Mouse (Mus musculus) layer of hippocampus, postnatal 25 days (tissue): ENCODE measurements around the gene Ssna1. TPM values are rescaled to one million over a fixed set of nuclear protein-coding genes. Genes with fewer than 3 reads are reported as not detected.
A peak's percentile ranks its signal among the peaks of the same experiment; 100 is the strongest.

Source experiments
- DNase-seq, 2 experiments: peaks; one replicate each; pipeline ENCODE4 v3.0.0; 2022; ENCODE audit warnings: mixed read lengths in 2 of 2, low spot score in 1 of 2; ENCODE audit errors: extremely low spot score in 1 of 2
- total RNA-seq, 2 experiments: library from RNA; stranded (reverse); gene quantifications; 2 replicates each; pipeline ENCODE4 v1.2.3; 2021

Gene Ssna1
- 10 to 100 TPM; 69.2 to 71.6 TPM for total RNA-seq

DNA sequence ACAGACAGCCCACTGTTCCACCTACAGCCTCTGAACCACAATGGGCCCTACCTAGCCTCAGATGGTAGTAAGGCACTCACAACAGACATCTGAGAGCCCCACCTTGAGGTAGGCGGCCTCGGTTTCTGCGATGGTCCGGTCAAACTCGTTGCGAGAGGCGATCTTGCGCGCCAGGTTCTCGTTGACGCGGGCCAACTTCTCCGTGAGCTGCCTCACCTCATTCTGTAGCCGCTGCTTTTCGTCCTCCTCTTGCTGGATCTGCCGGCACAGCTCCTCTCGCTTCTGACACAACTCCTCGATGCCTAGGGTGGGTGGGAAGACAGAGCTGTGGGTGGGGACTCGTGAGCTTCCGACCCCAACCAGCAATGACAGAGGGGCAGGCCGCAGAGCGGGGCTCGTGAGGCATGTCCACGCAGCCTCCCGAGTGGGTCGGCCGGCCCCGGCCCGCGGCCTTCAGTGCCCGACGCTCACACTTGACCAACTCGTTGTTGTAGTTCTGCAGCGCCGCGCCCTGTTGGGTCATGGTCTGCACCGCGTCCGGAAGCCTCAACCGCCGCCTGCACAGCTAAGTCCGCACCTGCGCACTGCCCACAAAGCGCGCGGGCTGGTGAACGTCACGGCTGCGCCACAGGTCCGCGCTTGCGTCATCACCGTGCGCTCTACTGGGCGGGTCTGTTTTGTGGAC, at the start of gene Ssna1, which contains the start of gene Anapc2:
Ssna1 (minus strand) TSS at position 612 of the 685 bp plus-strand sequence.
Anapc2 (plus strand) TSS at position 652 of the 685 bp plus-strand sequence.
- peak; percentile 96 to 98 for DNase-seq

DNA sequence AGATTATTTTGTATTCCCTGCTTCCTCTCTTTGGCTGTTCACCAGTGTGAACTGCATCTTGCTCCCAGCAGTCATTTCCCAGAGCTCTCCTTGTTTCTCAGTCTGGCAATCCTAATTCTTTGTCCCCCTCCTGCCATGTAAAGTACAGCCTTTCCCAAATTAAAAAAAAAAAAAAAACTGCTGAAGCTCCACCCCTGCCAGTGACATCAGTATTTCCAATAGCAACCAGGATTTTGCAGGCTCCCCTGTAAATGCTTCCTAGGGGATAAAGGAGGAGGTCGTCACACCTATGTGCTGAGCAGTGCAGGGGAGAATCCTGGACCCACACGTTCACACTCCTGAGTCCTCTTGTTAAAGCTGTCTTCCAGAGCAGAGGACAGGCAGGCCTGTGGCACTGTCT, 47.8 kb upstream of the Ssna1 start:
- DNase-seq, result no peak

DNA sequence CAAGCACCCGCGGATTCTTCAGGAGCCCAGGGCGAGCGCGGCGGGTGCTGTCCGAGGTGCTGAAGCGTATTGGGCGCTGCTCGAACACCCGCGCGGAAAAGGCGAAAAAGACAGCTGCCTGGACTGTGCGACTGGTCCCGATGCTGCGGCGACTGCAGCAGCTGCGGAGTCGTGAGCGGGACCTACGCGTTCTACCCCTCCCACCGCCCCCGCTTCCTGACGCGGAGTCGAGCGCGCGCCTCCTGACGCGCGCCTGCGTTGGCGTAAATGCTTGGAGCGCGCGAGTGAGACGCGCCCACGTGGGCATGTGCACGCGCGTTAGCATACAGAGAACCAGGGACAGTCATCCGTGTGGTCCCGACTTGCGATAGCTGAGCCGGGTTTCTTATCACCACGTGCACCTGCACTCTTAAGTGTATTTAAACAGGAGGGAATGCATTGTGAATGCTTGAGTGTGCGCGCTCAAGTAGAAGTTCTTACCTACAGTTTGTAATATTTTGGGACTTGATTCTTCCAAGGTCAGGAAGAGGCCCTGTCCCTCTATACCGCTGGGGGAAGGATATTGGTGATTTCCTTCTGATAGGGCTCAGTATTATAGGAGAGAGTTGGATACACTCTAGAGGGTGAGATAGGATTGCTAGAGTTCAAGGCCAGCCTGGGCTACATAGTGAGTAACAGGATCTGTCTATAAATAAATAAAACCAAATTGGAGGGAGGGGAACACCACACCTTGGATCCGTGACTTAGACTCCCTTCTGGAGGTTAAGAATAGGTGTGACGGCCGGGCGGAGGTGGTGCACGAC, 46.9 kb upstream of the Ssna1 start, which contains the start of gene Grin1:
Grin1 (minus strand) TSS at position 217 of the 803 bp plus-strand sequence.
- DNase-seq, result peak; percentile 76 to 81

DNA sequence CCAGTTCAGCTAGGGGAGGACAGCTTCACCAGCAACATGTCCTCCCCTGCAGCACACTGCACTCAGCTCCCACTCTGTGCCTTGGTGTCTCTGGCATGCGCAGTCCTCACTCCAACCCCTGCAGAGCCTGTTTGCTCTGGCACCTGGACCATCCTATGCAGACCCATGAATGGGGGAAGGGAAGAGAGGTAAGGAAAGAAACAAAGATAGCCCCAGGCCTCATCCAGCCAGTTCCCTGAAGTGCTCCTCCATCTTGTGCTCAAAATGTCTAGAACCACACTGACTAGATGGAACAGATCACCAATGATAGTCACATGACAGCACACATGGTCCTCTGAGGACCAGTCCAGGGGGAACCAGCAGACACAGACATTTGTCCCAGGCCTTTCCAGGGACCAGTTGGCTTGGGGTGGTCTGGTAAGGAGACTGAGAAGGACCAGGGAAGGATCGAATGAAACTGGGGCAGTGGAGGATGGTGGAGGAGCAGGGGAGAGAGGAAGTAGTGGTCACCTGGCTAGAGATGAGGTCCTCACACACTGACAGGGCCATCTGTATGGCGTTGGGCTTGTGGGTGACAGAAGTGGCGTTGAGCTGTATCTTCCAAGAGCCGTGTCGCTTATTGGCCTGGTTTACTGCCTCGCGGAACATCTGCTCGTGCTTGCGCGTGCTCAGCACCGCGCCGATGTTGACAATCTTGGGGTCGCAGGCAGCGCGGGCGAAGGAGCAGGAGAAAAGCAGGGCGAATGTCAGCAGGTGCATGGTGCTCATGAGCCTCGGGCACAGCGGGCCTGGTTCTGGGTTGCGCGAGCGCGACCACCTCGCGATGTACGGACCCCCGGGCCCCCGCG, 46.1 kb upstream of the Ssna1 start:
- no peak for DNase-seq

- DNase-seq, result no peak
These were observed 39.3 kb upstream of the Ssna1 start for GRCm38 (mm10) chr2:25311491-25311891.

GRCm38 (mm10) chr2:25310969-25311368, 38.7 kb upstream of the Ssna1 start:
- no peak for DNase-seq

DNA sequence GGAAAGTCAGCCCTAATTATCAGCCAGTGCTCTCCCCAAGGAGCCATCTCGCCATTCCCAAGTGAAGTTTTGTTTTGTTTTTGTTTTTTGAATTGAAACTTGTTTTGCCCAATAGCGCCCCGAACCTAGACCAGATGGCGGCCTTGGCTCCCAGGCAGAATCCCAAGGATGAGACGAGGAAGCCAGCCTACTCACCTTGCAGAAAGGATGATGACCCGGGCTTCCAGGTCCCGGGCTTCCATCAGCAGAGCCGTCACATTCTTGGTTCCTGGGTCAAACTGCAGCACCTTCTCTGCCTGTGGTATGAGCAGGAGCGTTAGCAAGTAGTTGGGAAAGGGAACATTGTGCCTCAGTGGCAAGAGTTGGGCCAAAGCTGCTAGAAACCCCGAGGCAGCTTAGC, 37.9 kb upstream of the Ssna1 start:
- no peak for DNase-seq

GRCm38 (mm10) chr2:25305587-25306359, 33.5 kb upstream of the Ssna1 start:
- no peak for DNase-seq

GRCm38 (mm10) chr2:25304657-25305541, 32.7 kb upstream of the Ssna1 start:
- DNase-seq, result no peak

GRCm38 (mm10) chr2:25303931-25304656, 31.9 kb upstream of the Ssna1 start:
- no peak for DNase-seq

DNA sequence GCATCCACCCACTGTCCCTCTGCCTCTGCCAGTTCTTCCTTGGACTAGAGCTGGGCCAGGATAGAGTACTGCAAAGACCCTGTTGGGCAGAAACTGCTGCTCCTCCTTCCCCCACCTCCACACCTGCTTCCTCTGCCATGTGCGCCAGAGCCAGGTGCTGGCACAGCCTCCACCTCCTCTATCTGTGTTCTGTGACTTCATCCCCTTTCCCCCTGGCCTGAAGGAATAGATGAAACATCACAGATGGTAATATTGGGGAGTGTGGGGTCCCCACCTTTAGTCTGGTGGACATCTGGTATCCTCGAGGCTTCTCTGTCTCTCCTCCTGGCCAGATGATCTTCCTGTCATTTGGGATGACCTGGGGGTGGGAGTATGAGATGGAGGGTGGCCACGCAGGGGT, 31.2 kb upstream of the Ssna1 start:
- no peak for DNase-seq

DNA sequence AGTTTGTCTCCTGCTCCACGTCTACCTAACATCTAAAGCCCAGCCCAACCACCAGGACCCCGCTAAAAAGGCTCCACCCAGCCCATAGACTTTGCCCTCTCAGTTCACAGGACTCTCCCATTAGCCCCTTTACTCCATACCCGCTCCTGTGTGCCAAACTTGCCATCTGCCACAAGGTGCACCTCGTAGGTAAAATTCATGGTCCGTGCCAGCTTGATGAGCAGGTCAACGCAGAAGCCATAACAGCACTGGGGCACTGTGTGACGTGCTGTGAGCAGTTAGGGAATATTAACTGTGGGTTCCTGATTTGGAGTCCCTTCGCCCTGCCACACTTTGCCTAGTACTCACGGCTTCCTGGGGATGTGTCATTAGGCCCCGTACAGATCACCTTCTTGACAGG, 25.8 kb upstream of the Ssna1 start:
- DNase-seq, result no peak

DNA sequence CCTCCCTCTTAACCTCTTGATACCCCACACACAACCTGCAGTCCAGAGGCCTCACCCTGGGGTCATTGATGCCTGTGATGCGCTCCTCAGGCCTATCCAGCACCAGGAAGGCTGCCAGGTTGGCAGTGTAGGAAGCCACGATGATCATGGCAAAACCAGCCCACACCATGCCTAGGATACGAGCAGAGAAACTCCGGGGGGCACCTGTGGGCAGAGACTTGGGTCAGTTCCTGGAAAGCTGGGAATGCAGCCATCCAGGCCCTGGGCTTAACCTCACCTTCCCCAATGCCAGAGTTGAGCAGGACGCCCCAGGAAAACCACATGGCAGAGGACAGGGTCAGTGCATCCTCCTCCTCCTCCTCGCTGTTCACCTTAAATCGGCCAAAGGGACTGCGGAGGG, 24.9 kb upstream of the Ssna1 start:
- no peak for DNase-seq

- no peak for DNase-seq
These were observed 21.5 kb upstream of the Ssna1 start for GRCm38 (mm10) chr2:25293706-25294105.

- peak; percentile 72 to 89 for DNase-seq
These were observed 20.6 kb upstream of the Ssna1 start for GRCm38 (mm10) chr2:25292856-25293255.

DNA sequence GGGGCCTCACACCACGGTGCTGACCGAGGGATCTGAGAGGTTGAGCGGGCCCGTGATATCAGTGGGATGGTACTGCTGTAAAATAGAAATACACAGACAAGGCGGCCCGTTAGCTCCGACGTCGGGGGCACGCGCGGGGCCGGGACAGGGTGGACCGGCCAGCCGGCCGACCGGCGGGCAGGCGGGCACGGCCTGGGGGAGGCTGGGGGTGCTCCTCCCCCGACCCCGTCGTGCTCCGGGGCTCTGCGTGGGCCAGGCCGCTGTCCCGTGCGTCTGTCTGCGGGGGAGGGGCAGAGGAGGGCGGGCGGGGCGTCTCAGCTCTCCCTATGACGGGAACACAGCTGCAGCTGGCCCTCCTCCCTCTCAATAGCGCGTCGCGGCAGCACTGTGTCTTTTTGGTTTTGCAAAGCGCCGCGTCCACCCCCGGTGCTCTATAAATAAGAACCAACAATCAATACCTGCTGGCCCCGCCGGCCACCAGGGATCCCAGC, 19.9 kb upstream of the Ssna1 start:
- DNase-seq, result no peak

GRCm38 (mm10) chr2:25291184-25292053, 19.2 kb upstream of the Ssna1 start:
- no peak for DNase-seq
